Comparison of ENCODE assay signal across 8 mouse cellular contexts in genomic region chr14:21750008-21750880, GRCm38 (mm10). TPM values are rescaled to one million over a fixed set of nuclear protein-coding genes. Genes with fewer than 3 reads are reported as not detected.
A peak's percentile ranks its signal among the peaks of the same experiment; 100 is the strongest.
DNase-seq lines count a peak whose midpoint lies in the region; ATAC-seq lines count a peak whose summit lies in the region.

Gene Samd8 (plus strand): TSS chr14:21750531.

- H3K27ac ChIP-seq in heart, embryonic 11.5 days (ENCODE audit: low read depth, low read length) = peak within 1 kb of the TSS; percentile 71
- peak within 1 kb of the TSS; percentile 90 for H3K27ac ChIP-seq in kidney, embryonic 15.5 days

- H3K36me3 ChIP-seq in erythroblast, embryonic 14.5 days (ENCODE audit: control insufficient read depth) = no peaks in the 10 kb centered on the region
- H3K36me3 ChIP-seq in heart, embryonic 11.5 days (ENCODE audit: control insufficient read depth, insufficient read depth, low read length) = no peaks in the 10 kb centered on the region
- no peaks in the 10 kb centered on the region for H3K36me3 ChIP-seq in kidney, embryonic 15.5 days

- ATAC-seq in heart, embryonic 11.5 days (replicated peaks; ENCODE audit: insufficient number of reproducible peaks, low FRiP score, low TSS enrichment) = peak; percentile 85
- peak; percentile 94 for ATAC-seq in kidney, embryonic 15.5 days (replicated peaks; ENCODE audit: low FRiP score)

- WGBS in heart, embryonic 11.5 days (ENCODE audit: insufficient replicate concordance) = 7% methylated on average over 46 of the region's 52 CpGs
- WGBS in kidney, embryonic 15.5 days = 7% methylated on average over 52 of the region's 52 CpGs

- H3K4me1 ChIP-seq in erythroblast, embryonic 14.5 days (ENCODE audit: control insufficient read depth) = peaks cover 62% of the 10 kb centered on the region
- peaks cover 7% of the 10 kb centered on the region; the same call in 1 of the 2 replicates for H3K4me1 ChIP-seq in heart, embryonic 11.5 days (ENCODE audit: control insufficient read depth, insufficient read depth, low read length)
- H3K4me1 ChIP-seq in kidney, embryonic 15.5 days = peaks cover 16% of the 10 kb centered on the region

- peak within 1 kb of the TSS; percentile 82 for H3K4me2 ChIP-seq in heart, embryonic 11.5 days
- H3K4me2 ChIP-seq in kidney, embryonic 15.5 days = peak within 1 kb of the TSS; percentile 65

- H3K27me3 ChIP-seq in erythroblast, embryonic 14.5 days (ENCODE audit: control insufficient read depth) = no peaks in the 10 kb centered on the region
- H3K27me3 ChIP-seq in heart, embryonic 11.5 days (ENCODE audit: control insufficient read depth, insufficient read depth, low read length) = no peaks in the 10 kb centered on the region
- no peaks in the 10 kb centered on the region for H3K27me3 ChIP-seq in kidney, embryonic 15.5 days

- peak within 1 kb of the TSS; percentile 83 for H3K9ac ChIP-seq in heart, embryonic 11.5 days (ENCODE audit: low read depth, low read length)
- peak within 1 kb of the TSS; percentile 94 for H3K9ac ChIP-seq in kidney, embryonic 15.5 days

- H3K9me3 ChIP-seq in erythroblast, embryonic 14.5 days (ENCODE audit: control insufficient read depth, low read length) = no peaks in the 10 kb centered on the region
- no peaks in the 10 kb centered on the region for H3K9me3 ChIP-seq in heart, embryonic 11.5 days (replicated peaks; ENCODE audit: control insufficient read depth, low read length)
- H3K9me3 ChIP-seq in kidney, embryonic 15.5 days (replicated peaks) = no peaks in the 10 kb centered on the region

- peak; percentile 93 for DNase-seq in CD4-positive, CD25-positive, alpha-beta regulatory T cell, adult 2 months (ENCODE audit: low read depth, low spot score)
- DNase-seq in brain, embryonic 18.5 days (ENCODE audit: low read depth, low spot score) = peak; percentile 78
- peak; percentile 93 for DNase-seq in liver
- peak; percentile 45 to 69 for DNase-seq in monocyte, adult 2 months (ENCODE audit: low read depth in 1 of 2, low spot score in 2 of 2)
- DNase-seq in spleen, postnatal 36 days (ENCODE audit: low spot score in 2 of 2) = peak; percentile 72 to 75

- peak within 1 kb of the TSS; percentile 95 for H3K4me3 ChIP-seq in erythroblast, embryonic 14.5 days (replicated peaks)
- peak within 1 kb of the TSS; percentile 84 for H3K4me3 ChIP-seq in heart, embryonic 11.5 days (ENCODE audit: low read depth, low read length)
- H3K4me3 ChIP-seq in kidney, embryonic 15.5 days (replicated peaks) = peak within 1 kb of the TSS; percentile 78

RNA-seq across cellular contexts. Expression of gene Samd8, which starts in this region (rescaled TPM):
- polyA plus RNA-seq in erythroblast, embryonic 14.5 days (2012) = 0.19 and 0.47 TPM in 2 replicates
- polyA plus RNA-seq in heart, embryonic 11.5 days (2014; fragmentation: Nextera tagmentation; extraction: Ambion mirVana) = 10.8 TPM in 2 replicates
- polyA plus RNA-seq in kidney, embryonic 15.5 days (2015; fragmentation: Nextera tagmentation; extraction: Ambion mirVana) = 8.8 and 9.5 TPM in 2 replicates

Comparison
In these comparisons a context has a peak if more than half of its experiments do, and no peak if none do; other contexts are left out.
1. Peak in every context shown above with its lines: DNase-seq, ATAC-seq, H3K4me3 ChIP-seq and H3K27ac ChIP-seq.